Mouse (Mus musculus): ENCODE data around the gene BC049730.
A peak's percentile ranks its signal among the peaks of the same experiment; 100 is the strongest.
"Not testable (repeated sequence)": the region's sequence is repeated elsewhere in the genome, so short reads cannot be mapped to it uniquely, and the experiment has no call there.

Gene BC049730

GRCm38 (mm10) chr7:24708832-24709292, at the start of gene BC049730:
Gene BC049730, plus strand, starts transcription at chr7:24709242.
- Histone ChIP-seq H3K4me1 (replicated peaks; ENCODE audit: low read depth, low read length) (no peaks in the 10 kb centered on the region), H3K9me3 (ENCODE audit: low read length) (no peaks in the 10 kb centered on the region), H3K27me3 (ENCODE audit: insufficient read depth, low read length) (peaks cover 32% of the 10 kb centered on the region), H3K4me3 (replicated peaks; ENCODE audit: low read length) (no peak within 1 kb of the TSS), H3K36me3 (ENCODE audit: insufficient read depth, low read length) (no peaks in the 10 kb centered on the region)
- TF ChIP-seq POU5F1 (IDR thresholded peaks at IDR 0.05; ENCODE audit: borderline replicate concordance, low read length), result no peak
- no peak for TF ChIP-seq NANOG (IDR thresholded peaks at IDR 0.05; ENCODE audit: borderline replicate concordance, low read length)
- no peak for TF ChIP-seq CTCF (conservative IDR thresholded peaks at IDR 0.05; ENCODE audit: low read length)

GRCm38 (mm10) chr7:24659737-24660357, 49.2 kb upstream of the BC049730 start:
- Histone ChIP-seq H3K4me3 (replicated peaks; ENCODE audit: low read length) (no peak overlapping the region), H3K27me3 (ENCODE audit: insufficient read depth, low read length) (peaks cover 3% of the 10 kb centered on the region; the same call in 1 of the 2 replicates)
- TF ChIP-seq CTCF (conservative IDR thresholded peaks at IDR 0.05; ENCODE audit: low read length) (no peak), NANOG (IDR thresholded peaks at IDR 0.05; ENCODE audit: borderline replicate concordance, low read length) (no peak), POU5F1 (IDR thresholded peaks at IDR 0.05; ENCODE audit: borderline replicate concordance, low read length) (no peak)

GRCm38 (mm10) chr7:24661118-24661904, 47.7 kb upstream of the BC049730 start:
- Histone ChIP-seq H3K4me1 (replicated peaks; ENCODE audit: low read depth, low read length) (peaks cover 29% of the 10 kb centered on the region), H3K36me3 (ENCODE audit: insufficient read depth, low read length) (no peaks in the 10 kb centered on the region), H3K27me3 (ENCODE audit: insufficient read depth, low read length) (peaks cover 10% of the 10 kb centered on the region), H3K4me3 (replicated peaks; ENCODE audit: low read length) (no peak overlapping the region), H3K9me3 (ENCODE audit: low read length) (0 out of 2 replicates have a peak, but pooled peaks cover 3% of the 10 kb centered on the region)
- TF ChIP-seq POU5F1 (IDR thresholded peaks at IDR 0.05; ENCODE audit: borderline replicate concordance, low read length), result no peak
- TF ChIP-seq NANOG (IDR thresholded peaks at IDR 0.05; ENCODE audit: borderline replicate concordance, low read length), result no peak
- no peak for TF ChIP-seq CTCF (conservative IDR thresholded peaks at IDR 0.05; ENCODE audit: low read length)

More at GRCm38 (mm10) chr7:24659737-24660357, 49.2 kb upstream of the BC049730 start:
- Histone ChIP-seq H3K9me3 (ENCODE audit: low read length) (0 out of 2 replicates have a peak, but pooled peaks cover 3% of the 10 kb centered on the region), H3K4me1 (replicated peaks; ENCODE audit: low read depth, low read length) (peaks cover 22% of the 10 kb centered on the region), H3K36me3 (ENCODE audit: insufficient read depth, low read length) (no peaks in the 10 kb centered on the region)

- Histone ChIP-seq H3K9me3 (ENCODE audit: low read length) (0 out of 2 replicates have a peak, but pooled peaks cover 3% of the 10 kb centered on the region), H3K4me1 (replicated peaks; ENCODE audit: low read depth, low read length) (peaks cover 29% of the 10 kb centered on the region), H3K4me3 (replicated peaks; ENCODE audit: low read length) (no peak overlapping the region), H3K36me3 (ENCODE audit: insufficient read depth, low read length) (no peaks in the 10 kb centered on the region), H3K27me3 (ENCODE audit: insufficient read depth, low read length) (peaks cover 17% of the 10 kb centered on the region)
- TF ChIP-seq CTCF (conservative IDR thresholded peaks at IDR 0.05; ENCODE audit: low read length) (peak; percentile 99), POU5F1 (IDR thresholded peaks at IDR 0.05; ENCODE audit: borderline replicate concordance, low read length) (no peak)
These were observed 46.5 kb upstream of the BC049730 start for GRCm38 (mm10) chr7:24662575-24662974.

- H3K9me3 ChIP-seq (ENCODE audit: low read length), result no peaks in the 10 kb centered on the region
- no peaks in the 10 kb centered on the region for H3K36me3 ChIP-seq (ENCODE audit: insufficient read depth, low read length)
- H3K4me3 ChIP-seq (replicated peaks; ENCODE audit: low read length), result peak overlapping the region; percentile 26; the same call in 1 of the 2 replicates
- no peak for TF ChIP-seq POU5F1 (IDR thresholded peaks at IDR 0.05; ENCODE audit: borderline replicate concordance, low read length)
- no peak for TF ChIP-seq CTCF (conservative IDR thresholded peaks at IDR 0.05; ENCODE audit: low read length)
- TF ChIP-seq NANOG (IDR thresholded peaks at IDR 0.05; ENCODE audit: borderline replicate concordance, low read length), result no peak
- peaks cover 29% of the 10 kb centered on the region for H3K4me1 ChIP-seq (replicated peaks; ENCODE audit: low read depth, low read length)
- peaks cover 30% of the 10 kb centered on the region for H3K27me3 ChIP-seq (ENCODE audit: insufficient read depth, low read length)
These were observed 44.7 kb upstream of the BC049730 start for GRCm38 (mm10) chr7:24664301-24664700.

GRCm38 (mm10) chr7:24664959-24665358, 44.1 kb upstream of the BC049730 start:
- H3K36me3 ChIP-seq (ENCODE audit: insufficient read depth, low read length), result no peaks in the 10 kb centered on the region
- TF ChIP-seq POU5F1 (IDR thresholded peaks at IDR 0.05; ENCODE audit: borderline replicate concordance, low read length) (no peak), CTCF (conservative IDR thresholded peaks at IDR 0.05; ENCODE audit: low read length) (no peak), NANOG (IDR thresholded peaks at IDR 0.05; ENCODE audit: borderline replicate concordance, low read length) (no peak)
- H3K9me3 ChIP-seq (ENCODE audit: low read length), result no peaks in the 10 kb centered on the region
- H3K27me3 ChIP-seq (ENCODE audit: insufficient read depth, low read length), result peaks cover 37% of the 10 kb centered on the region
- no peak overlapping the region for H3K4me3 ChIP-seq (replicated peaks; ENCODE audit: low read length)
- peaks cover 26% of the 10 kb centered on the region for H3K4me1 ChIP-seq (replicated peaks; ENCODE audit: low read depth, low read length)

GRCm38 (mm10) chr7:24671944-24672439, 37.0 kb upstream of the BC049730 start:
- H3K27me3 ChIP-seq (ENCODE audit: insufficient read depth, low read length), result peaks cover 61% of the 10 kb centered on the region
- no peak overlapping the region for H3K4me3 ChIP-seq (replicated peaks; ENCODE audit: low read length)
- no peaks in the 10 kb centered on the region for H3K36me3 ChIP-seq (ENCODE audit: insufficient read depth, low read length)
- no peaks in the 10 kb centered on the region for H3K4me1 ChIP-seq (replicated peaks; ENCODE audit: low read depth, low read length)
- no peak for TF ChIP-seq CTCF (conservative IDR thresholded peaks at IDR 0.05; ENCODE audit: low read length)
- TF ChIP-seq POU5F1 (IDR thresholded peaks at IDR 0.05; ENCODE audit: borderline replicate concordance, low read length), result no peak
- TF ChIP-seq NANOG (IDR thresholded peaks at IDR 0.05; ENCODE audit: borderline replicate concordance, low read length), result no peak
- H3K9me3 ChIP-seq (ENCODE audit: low read length), result peaks cover 6% of the 10 kb centered on the region

GRCm38 (mm10) chr7:24676575-24676974, 32.5 kb upstream of the BC049730 start, which contains the start of gene Tex101:
Gene Tex101, minus strand, starts transcription at chr7:24676675.
- no peaks in the 10 kb centered on the region for H3K4me1 ChIP-seq (replicated peaks; ENCODE audit: low read depth, low read length)

GRCm38 (mm10) chr7:24684121-24684520, 24.9 kb upstream of the BC049730 start:
- not testable (repeated sequence) for H3K4me1 ChIP-seq (replicated peaks; ENCODE audit: low read depth, low read length); H3K4me3 ChIP-seq (replicated peaks; ENCODE audit: low read length); H3K9me3 ChIP-seq (ENCODE audit: low read length); H3K36me3 ChIP-seq (ENCODE audit: insufficient read depth, low read length)
- peaks cover 32% of the 10 kb centered on the region for H3K27me3 ChIP-seq (ENCODE audit: insufficient read depth, low read length)

More at GRCm38 (mm10) chr7:24676575-24676974, 32.5 kb upstream of the BC049730 start, which contains the start of gene Tex101:
- peaks cover 5% of the 10 kb centered on the region for H3K9me3 ChIP-seq (ENCODE audit: low read length)
- TF ChIP-seq CTCF (conservative IDR thresholded peaks at IDR 0.05; ENCODE audit: low read length) (no peak), POU5F1 (IDR thresholded peaks at IDR 0.05; ENCODE audit: borderline replicate concordance, low read length) (no peak), NANOG (IDR thresholded peaks at IDR 0.05; ENCODE audit: borderline replicate concordance, low read length) (no peak)
- H3K4me3 ChIP-seq (replicated peaks; ENCODE audit: low read length), result no peak within 1 kb of the TSS
- peaks cover 52% of the 10 kb centered on the region for H3K27me3 ChIP-seq (ENCODE audit: insufficient read depth, low read length)
- H3K36me3 ChIP-seq (ENCODE audit: insufficient read depth, low read length), result no peaks in the 10 kb centered on the region

- H3K4me3 ChIP-seq (replicated peaks; ENCODE audit: low read length); H3K27me3 ChIP-seq (ENCODE audit: insufficient read depth, low read length); H3K4me1 ChIP-seq (replicated peaks; ENCODE audit: low read depth, low read length); H3K36me3 ChIP-seq (ENCODE audit: insufficient read depth, low read length); H3K9me3 ChIP-seq (ENCODE audit: low read length): not testable (repeated sequence)
These were observed 21.5 kb upstream of the BC049730 start for GRCm38 (mm10) chr7:24687519-24687918.

GRCm38 (mm10) chr7:24692693-24693092, 16.3 kb upstream of the BC049730 start:
- peaks cover 19% of the 10 kb centered on the region for H3K9me3 ChIP-seq (ENCODE audit: low read length)
- H3K4me1 ChIP-seq (replicated peaks; ENCODE audit: low read depth, low read length); H3K4me3 ChIP-seq (replicated peaks; ENCODE audit: low read length); H3K27me3 ChIP-seq (ENCODE audit: insufficient read depth, low read length); H3K36me3 ChIP-seq (ENCODE audit: insufficient read depth, low read length): not testable (repeated sequence)
